Mouse (Mus musculus) spleen, postnatal 4 days (tissue): ENCODE results near the gene Pcnx2.

Experiments used
- DNase-seq, 2 experiments: peaks; one replicate each; pipeline ENCODE4 v3.0.0; 2022; ENCODE audit warnings: low spot score in 2 of 2

Gene Pcnx2

DNA sequence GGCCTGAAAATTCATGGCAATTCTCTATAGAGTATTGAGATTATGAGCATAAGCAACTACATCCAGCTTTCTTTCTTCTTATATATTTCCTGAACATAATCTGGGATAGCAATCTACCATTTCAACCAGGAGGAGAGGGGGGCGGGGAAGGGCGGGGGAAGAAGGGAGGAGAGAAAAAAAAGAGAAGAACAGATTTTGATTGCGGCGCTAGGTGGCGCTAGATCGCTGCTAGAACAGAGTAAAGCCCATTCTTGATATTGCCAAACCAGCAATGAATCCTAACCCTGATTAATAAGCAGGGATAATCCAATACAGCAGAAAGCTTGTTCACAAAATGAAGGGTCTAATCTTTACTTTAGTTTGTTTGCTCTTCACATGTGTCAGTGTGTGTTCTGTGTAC, 782 bp upstream of the Pcnx2 start:
- no peak for DNase-seq

DNA sequence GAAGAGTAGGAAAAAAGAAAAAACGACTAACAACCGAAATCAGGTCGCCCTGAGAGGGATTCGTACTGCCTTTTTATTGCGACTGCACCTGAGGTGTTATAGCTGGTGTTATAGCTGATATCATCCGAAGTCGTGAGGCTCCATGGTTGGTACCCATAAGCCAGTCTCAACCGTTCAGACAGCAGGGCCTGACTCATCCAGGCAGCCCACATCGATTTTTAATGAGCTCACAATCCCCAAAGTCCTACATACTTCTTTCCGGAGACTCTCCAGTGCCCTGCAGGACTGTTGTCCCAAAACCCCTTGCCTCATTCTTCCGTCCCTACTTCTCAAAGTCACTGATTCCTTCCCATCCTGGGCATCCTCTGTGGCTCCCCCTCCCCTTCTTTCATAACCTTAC, 729 bp downstream of the Pcnx2 start:
- DNase-seq, result no peak

DNA sequence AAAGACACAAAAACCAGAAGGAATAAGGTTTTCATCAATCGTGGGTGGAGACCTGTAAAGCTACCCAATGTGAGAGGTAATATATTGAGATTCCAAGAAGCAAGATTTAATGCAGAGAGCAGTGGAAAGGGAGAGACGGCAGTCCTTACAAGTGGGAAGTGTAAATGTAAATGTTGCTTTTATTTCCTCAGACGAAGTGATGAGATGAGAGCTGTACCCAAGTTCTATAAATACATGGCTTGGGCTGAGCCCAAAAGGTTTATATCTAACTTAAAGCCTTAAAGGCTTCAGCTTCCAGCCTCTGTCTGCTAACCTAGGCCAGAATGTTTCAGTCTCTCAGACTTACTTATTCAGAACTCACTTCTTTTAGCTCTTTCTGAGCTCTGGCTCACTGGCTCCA, 8.2 kb downstream of the Pcnx2 start:
- DNase-seq, result no peak

DNA sequence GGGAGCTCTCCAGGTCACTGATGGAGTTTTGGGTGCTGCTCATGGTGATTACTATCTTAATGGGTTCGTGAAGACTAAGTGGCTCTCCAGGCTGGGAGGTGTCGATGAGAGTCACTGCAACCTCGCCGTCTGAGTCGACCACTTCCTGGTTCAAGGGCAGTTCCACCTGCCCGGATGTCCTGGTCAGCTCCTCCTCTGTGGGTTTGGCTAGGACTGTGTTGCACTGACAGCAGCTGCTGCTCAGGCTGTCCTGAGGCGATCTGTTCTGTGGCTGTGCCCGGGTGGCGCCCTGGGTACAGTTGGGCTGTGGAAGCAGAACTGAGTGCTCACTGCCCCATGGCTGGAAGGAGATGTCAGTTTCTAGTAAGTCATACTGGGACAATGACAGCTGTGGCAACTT, 10.6 kb downstream of the Pcnx2 start:
- no peak for DNase-seq

DNA sequence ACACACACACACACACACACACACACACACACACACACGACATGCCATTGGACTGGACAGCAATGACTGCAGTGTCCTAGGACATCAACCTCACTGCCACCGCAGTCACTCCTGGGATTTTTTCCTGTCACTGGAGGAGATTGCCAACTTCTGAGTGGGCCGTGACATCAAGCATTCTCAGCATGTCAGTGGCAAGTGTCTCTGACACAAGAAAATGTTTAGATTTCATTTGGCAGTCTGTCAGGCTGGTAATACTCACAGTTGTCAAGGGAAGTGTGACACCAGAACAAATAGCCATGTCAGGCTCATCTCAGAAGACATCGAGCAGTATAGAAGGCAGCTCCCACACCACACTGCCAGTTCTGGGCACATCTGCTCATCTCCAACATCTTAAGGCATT, 17.7 kb downstream of the Pcnx2 start:
- DNase-seq, result no peak

DNA sequence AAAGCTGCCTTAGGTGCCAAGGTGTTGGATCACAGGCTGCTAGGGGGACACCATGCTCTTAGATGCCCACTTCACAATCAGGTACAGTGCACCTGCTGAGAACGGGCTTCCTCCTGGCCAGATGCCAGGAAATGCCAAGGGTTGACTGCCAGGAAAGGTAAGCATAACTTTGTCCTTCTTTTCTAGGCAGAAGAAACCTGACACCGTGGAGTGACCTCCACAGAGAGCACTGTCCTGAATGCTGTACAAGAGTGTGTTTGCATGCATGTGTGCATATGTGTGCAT, 24.9 kb downstream of the Pcnx2 start:
- no peak for DNase-seq

DNA sequence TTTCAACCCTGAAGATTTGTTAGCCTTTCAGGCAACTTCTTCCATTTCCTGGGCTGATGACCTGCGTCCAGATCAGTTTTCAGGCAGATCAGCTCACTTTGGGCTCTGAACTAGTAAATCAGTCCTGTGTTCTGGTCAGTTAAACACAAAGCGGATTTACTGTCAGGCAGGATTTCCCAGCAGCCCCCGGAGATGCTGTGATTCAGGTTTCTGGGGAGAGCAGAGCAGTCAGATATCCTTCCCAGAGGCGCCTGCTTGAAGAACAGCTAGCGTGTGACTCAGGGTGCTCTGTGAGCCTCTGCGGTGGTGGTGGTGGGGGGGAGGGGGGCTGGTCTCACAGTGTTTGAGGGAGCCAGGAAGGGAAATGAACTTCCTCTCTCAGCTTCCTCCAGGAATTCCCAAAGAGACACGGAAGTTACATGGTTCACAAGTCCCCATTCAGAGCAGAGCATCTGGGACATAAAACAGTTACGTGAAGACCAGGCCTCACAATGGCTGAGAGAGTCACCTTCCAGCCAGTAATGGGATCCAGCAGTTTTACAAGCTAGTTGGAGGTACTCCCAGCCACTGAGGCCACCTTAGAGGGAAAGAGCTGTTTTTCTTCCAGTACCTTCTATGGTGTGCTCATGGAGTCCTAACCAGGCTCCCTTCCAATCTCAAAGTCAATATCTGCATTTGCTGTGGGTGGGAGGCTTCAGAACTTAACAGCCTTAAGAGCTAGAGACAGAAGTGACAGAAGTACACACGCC, 25.4 kb downstream of the Pcnx2 start:
- DNase-seq, result no peak

DNA sequence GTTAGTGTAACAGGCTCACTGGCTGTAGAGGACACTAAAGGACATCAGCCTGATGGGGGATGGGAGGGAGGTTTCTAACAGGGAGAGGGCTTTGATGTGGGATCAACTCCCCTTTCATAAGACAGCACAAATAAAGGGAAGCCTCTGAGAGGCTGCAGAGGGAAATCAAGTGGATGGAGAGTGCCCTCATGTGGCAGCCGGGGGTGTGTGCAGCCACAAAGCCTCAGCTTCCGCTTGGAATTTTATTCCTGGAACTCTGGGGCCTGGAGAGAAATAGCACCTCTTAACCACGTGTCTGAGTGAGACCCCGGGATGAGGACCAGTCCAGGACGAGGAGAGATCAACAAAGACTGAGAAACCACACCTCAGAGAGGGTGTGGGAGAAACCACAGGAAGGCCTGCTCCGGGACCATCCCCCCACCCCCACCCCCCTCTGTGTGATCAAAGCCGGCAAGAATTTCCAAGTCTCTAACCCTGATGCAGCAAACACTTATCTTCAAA, 27.2 kb downstream of the Pcnx2 start:
- peak; percentile 53 to 74 for DNase-seq

DNA sequence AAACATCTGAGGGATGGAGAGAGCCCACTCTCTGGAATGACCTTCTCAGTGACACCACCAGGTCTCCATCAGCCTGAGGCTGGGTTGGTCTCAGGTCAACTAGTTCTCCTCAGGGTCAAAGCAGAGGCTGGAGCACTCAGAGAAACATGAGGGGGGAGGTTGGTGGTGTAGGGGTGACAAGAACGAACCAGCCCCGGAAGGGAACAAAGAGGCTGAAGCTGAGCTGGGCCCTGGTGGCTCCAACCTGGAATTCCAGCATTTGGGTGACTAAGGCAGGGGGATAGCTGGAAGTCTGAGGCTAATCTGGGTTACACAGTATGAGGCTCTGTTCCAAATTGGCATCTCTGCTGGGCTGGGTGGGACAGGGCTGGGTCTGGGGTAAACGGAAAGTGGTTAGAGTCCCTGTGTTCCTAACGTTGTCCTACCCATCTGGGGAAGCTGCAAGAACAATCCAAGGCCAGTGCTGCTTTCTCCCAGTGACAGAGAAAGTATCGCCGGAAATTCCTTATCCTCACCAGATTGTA, 27.9 kb downstream of the Pcnx2 start:
- no peak for DNase-seq

DNA sequence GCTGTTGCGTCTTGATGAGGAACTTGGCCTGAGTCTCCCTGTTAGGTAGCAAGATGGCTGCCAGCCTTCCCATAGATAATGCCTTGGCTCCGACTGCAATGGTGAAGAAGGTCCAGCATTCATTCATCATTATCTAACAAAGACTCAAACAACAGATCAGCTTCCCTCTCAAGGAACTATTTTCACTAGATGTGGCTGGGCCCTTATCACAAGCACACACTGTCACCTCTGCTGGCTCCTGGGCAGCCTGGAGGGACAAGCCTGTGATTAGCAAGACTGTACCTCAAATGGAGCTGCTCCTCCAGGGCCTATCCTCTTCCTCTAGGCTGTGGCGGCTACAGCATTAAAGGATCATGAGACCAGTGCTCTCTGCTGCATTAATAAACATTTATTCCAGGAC, 28.4 kb downstream of the Pcnx2 start:
- DNase-seq, result peak in 1 of 2 experiments; percentile 26

DNA sequence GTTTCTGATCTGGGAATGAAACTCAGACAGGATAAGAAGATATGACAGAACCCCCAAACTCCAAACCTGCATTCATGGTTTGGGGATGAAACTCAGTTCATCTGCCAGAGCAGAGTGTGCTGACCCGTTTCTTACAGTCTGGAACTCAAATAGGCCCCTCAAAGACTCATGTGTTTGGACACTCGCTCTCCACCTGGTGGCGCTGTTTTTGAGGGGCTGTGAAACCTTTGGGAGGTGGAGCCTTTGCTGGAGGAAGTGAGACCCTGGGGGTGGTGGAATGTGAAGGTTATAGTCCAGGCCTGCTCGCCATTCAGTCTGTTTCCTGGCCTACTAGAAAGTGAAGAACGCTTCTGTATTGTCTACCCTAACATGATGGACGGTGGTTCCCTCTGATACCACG, 29.6 kb downstream of the Pcnx2 start:
- DNase-seq, result peak; percentile 32 to 72

DNA sequence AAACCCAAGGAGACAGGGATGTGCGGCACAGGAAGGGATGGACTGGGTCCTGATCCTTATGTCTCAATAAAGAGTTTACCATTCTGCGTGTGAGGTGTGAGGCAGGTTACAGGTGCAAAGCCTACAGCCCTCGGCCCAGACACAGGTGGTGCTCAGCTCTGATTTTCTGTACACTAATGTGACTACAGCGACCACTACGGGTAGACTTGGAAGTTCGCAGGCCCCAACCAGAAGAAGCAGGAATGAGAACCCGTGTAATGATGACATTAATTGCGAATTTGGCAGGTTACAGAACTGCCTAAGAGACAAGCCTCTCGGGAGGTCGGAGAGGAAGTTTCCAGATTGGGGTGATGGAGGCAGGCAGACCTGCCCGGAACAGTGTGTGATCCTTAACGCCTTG, 32.0 kb downstream of the Pcnx2 start:
- DNase-seq, result no peak

DNA sequence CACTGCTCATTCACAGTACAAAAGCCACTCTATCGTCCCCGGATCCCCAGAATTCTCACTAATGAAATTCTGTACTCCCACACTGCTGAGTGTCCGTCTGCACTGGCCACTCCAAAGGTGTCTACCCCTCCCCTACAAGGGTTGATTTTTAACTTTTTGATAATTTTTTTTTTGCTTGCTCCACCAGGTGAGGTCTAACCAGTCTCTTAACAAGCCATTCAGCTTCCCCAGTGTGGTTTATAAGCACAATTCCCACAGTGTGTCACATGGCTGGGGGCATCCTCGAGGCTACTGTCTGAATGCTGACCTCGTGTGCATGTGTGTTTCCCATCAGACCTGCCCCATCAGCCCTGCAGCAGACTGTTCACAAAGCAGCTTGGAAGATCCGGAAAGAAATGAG, 40.9 kb downstream of the Pcnx2 start:
- DNase-seq, result no peak

DNA sequence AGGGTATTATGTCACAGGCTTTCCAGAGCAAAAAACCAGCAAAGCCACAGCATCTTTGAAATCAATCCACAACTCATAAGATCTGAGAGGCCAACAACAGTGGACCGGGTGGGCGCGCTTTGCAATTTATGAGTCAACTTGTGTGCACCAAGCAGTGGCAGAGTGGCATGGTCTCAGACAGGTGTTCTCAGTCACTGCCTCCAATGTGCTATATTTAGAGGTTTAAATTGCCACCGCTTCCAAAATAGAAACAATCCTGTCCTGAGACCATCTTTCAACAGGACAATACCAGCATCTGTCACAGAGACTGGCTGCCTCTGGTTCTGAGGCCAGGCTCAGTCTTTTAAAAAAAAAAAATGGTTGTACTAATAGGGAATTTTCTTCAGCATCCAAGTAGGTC, 42.0 kb downstream of the Pcnx2 start:
- no peak for DNase-seq

DNA sequence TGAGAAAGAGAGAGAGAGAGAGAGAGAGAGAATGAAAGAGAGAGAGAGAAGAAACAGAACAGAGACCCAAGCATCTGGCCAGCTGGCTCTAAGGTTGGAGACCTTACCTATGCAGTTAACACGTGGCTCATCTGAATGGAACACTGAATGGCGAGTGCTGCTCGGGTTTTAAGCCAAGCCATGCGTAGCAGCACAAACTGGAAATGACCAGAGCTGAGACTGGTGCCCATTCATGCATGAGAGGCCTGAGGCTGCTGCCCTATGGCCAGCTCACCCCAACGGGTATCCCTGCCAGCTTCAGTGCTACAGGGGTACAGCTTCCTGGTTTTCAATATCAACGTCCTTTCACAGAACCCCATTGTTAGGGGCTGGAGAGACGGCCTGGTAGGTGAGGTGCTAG, 43.7 kb downstream of the Pcnx2 start:
- DNase-seq, result no peak

DNA sequence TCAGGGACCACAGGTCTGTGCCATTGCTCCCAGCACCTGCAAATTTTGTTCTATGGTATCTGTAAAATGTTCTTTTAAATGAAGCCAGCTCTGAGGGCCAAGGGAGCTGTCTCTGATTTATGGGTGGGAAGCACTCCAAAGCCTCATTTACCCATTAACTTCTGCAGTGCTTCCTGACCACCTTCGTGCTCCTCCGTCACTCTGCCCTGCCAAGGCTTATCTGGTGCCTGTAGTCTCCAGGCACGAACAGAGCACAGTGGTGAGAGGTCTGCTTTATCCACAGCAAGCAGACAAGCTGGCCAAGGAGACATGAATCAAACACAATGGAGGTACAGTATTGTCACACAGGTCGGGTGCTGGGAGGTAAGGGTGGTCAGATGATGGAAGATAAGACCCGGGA, 44.8 kb downstream of the Pcnx2 start:
- DNase-seq, result no peak

DNA sequence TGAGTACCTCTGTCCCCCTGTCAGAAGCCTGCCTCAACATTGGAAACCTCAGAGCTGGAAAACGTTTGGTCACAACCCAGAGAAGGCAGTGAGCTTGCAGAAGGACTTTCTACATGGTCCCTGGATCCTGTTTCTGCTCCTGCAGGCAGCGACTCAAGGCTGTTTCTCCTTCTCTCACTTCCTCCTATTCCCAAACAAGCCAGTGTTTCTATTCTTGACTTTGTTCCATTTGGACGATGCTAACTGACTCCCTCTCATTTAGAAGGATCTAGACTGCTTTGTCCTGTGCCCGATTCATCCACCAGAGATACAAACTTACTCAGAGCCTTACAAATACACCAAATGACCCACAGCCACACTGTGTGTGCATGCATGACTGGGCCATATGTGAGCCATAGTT, 48.9 kb downstream of the Pcnx2 start:
- no peak for DNase-seq

DNA sequence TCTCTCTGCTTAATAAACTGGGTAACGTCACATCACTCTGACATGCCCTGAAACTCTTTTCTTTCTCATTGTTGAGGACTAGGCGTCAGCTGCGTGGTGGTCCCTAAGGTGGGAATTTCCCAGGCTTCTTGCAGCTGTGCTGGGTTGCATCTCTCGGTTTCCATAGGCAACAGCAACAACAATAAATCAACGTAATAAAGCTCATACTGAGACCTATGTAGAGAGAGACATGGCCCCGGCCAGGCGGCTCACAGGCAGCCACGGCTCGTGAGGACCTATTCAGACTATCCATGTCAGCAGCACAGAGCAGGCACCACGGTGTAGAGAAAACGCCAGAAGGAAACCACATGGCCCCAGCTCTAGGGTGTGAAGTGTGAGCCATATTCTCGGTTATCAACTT, 50.3 kb downstream of the Pcnx2 start:
- DNase-seq, result no peak

DNA sequence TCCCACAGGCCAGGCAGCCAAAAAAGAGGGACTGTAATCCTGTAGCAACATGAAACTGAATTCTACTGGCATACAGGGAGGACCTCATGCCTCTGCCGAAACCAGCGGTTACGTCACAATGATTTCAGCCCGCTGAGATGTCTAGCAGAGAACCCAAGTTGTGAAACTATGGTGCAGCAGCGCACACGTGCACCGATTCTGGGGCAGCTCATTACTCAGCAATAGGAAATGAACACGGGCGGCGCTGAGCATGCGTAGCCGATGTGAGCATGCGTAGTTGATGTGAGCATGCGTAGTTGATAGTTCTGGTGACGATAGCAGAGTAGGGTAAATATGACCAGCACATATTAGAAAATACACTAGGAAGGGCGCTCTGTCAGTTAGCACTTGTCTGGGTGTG, 52.8 kb downstream of the Pcnx2 start:
- DNase-seq, result no peak

DNA sequence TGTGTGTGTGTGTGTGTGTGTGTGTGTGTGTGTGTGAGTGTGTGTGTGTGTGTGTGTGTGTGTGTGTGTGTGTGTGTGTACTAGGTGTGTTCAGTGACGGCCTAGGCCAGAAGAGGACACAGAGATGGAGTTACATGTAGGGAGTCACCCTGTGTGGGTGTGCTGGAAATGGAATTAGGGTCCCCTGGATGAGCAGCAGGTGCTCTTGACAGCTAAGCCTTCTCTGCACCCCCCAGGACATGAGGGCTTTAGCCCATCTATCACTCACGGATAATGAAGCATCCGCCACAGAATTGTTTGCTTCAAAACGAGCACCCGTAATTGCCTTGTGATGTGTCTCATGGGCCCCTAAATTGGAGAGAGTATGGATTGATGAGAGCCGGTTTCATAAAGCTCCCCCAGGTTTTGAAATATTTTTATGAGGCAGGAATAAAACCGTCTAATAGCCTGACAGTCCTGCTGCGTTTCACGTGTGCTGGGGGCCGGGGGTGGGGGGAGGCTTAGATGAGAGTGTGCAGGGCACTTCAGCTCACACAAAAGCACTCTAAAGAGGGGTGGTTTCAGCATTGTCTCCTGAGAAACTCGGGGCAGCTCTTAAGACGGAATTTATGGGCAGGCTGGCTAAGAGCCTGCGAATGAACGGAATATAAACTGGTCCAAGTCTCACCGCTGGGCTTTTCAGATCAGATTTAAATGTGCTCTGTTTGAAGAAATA, 54.8 kb downstream of the Pcnx2 start:
- no peak for DNase-seq

DNA sequence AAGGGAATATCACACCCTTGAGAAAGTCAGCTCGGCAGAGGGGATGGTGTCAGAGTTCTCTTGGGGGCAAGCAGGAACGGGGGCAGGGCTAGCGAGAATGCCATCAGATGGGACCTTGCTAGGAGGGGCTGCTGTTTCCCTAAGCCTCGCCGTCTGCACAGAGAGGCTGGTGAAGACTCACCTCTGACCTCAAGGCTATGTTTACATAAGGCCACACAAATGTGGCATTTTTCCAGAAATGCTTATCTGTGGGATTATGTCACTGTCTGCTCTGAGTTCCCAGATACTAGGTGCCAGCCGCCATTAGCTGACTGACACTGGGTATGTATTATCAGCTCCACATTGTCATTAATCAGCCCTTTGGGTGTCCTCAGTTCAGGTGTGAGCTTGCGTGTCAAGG, 56.0 kb downstream of the Pcnx2 start:
- no peak for DNase-seq

DNA sequence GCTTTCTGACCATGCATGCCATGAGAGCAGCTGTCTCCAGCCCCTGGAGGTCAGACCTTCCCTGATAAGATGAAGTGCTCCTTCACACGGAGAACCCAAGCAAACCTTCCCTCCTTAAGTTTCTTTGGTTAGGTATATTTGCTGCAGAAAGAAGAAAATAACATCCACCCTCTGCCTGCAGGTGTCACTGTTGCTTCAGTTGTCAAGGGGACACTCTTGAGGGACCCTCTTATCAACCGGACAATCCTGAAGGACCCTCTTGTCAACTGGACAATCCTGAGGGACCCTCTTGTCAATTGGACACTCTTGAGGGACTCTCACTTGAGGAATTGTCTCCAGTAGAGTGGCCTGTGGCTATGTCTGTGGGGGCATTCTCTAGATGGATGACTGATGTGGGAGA, 73.4 kb downstream of the Pcnx2 start:
- no peak for DNase-seq

DNA sequence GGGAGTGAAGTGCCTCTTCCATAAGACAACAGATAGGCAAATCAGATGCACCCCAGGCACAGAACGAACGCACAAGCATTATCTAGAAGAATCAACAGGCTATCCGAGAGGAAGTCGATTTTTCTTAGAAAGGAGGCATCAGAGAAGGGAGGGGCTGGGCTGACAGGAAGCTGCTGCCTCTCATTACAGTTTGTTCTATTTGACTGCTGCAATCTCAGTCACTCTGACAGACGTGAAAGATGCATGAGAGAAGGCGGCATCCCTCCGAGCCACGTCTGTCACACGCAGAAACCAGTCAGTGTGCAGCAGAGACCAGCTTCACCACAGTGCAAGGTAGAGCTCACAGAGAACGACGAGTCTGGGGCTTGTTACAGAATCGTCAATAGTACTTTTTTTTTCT, 74.4 kb downstream of the Pcnx2 start:
- no peak for DNase-seq

DNA sequence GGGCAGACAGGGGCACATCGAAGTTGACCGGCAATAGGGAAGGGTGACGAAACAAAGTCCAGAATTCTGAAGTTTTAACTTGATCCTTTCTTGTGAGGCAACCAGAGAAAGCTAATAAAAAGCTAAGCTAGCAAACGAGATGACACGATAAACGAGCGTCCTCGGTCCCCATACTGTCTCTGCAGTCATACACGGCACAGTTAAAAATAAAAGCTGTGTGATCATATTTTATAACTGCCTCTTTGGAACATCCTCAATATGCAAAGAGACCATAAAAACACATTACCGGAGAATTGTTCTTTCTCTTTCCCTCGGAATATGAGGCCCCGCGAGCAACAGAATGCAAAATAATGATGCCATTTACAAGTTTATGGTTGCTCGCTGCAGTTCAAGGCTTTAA, 76.1 kb downstream of the Pcnx2 start:
- DNase-seq, result no peak
